Mouse (Mus musculus) layer of hippocampus, adult 9-10 months (tissue): ENCODE data around the gene Anxa9.

Source experiments
- DNase-seq: peaks from one replicate; pipeline ENCODE4 v3.0.0; 2022; ENCODE audit warnings: low spot score

Anxa9 gene

DNA sequence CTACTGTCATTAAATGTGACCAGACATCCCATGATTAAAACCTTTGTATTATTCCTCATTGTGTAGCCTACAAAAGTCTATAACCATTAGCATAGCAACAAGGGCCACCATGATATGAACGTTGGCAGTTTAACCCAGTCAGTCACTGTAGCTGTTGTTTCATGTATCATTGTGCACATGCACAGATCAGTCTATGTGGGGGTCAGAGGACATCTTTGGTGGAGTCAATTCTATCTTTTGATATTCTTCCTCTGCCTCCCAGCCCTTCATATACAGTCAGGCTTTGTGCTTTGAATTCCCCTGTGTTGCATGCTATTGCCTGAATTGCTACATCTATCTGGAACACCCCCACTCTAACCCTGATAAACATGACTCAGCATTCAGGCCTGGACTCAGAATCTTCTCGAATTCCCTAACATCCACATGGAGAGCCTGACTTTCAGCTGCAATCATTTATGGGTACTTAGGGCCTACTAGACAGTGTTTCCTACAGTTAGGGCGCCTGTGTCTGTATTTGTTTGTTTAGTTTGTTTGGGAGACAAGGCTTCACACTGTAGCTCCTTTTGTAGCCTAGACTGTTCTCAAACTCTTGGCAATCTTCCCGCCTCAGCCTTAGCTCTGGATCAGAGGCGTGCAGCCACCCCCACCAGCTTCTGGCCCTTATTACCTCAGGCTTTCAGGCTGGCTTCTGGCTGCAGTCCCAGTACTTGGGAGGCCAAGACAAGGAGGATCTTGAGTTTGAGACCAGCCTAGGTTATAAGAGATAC, 60.3 kb downstream of the Anxa9 start:
- DNase-seq = no peak
